ENCODE assay signal across 8 mouse cellular contexts in the genomic region with DNA sequence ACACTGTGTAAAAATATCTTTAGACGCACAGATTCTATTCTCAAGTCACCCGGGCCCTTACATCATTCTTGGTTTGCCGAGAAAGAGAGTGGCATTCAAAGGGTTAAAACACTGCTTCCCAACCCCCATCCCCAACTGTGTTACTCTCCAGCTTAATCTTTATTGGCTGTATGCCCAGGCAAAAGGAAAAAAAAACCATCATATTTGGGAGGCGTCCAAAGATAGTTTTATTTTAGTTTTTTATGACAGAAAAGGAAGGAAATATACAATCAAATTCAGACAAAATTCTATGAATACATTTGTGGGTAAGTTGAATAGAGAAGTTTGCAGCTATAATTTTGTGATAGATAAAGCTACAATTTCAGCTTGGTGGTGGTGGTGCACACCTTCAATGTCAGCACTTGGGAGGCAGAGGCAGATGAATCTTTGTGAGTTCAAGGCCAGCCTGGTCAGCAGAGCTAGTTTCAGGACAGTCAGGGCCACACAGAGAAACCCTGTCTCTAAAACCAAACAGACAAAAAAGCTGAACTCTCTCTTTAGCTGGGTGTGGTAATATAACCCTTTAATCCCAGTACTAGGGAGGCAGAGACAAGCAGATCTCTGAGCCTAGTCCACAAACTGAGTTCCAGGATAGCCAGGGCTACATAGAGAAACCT.
A peak's percentile ranks its signal among the peaks of the same experiment; 100 is the strongest.
DNase-seq lines count a peak whose midpoint lies in the region; ATAC-seq and TF ChIP-seq lines count a peak whose summit lies in the region.

No protein-coding gene starts in this region.

- H3K4me2 ChIP-seq in embryonic facial prominence, embryonic 13.5 days: no peak overlapping the region

- TF ChIP-seq CTCF in MEL (IDR thresholded peaks at IDR 0.05 in 2 of 3, conservative IDR thresholded peaks at IDR 0.05 in 1 of 3; ENCODE audit: control insufficient read depth in 1 of 3, insufficient read depth in 1 of 3, low read depth in 2 of 3, low read length in 3 of 3, poor library complexity in 1 of 3, severe bottlenecking in 1 of 3): no peak

- H3K79me2 ChIP-seq in MEL (ENCODE audit: control insufficient read depth, insufficient read depth, low read length, poor library complexity): no peaks in the 10 kb centered on the region

- H3K36me3 ChIP-seq in MEL (ENCODE audit: control insufficient read depth in 1 of 2, insufficient read depth in 2 of 2, low read length in 2 of 2): peaks cover 0 to 36% of the 10 kb centered on the region in 2 experiments; a peak in 2 of 4 replicates
- no peaks in the 10 kb centered on the region for H3K36me3 ChIP-seq in embryonic facial prominence, embryonic 13.5 days

- ATAC-seq in embryonic facial prominence, embryonic 13.5 days (ENCODE audit: insufficient number of reproducible peaks, insufficient read depth, low FRiP score, low TSS enrichment, low read depth): no peak
- ATAC-seq in erythroblast, adult 5-6 weeks (replicated peaks; ENCODE audit: low FRiP score, poor library complexity, severe bottlenecking): no peak

- 52% methylated on average over 4 of the region's 4 CpGs for WGBS in embryonic facial prominence, embryonic 13.5 days
- WGBS in large intestine, adult 2 months: 40% methylated on average over 4 of the region's 4 CpGs

- H3K27ac ChIP-seq in MEL (ENCODE audit: control insufficient read depth, low read depth, low read length): peak overlapping the region; percentile 60
- peak overlapping the region; percentile 64 for H3K27ac ChIP-seq in embryonic facial prominence, embryonic 13.5 days

- no peaks in the 10 kb centered on the region for H3K27me3 ChIP-seq in MEL (ENCODE audit: control insufficient read depth in 1 of 2, insufficient read depth in 2 of 2, low read length in 2 of 2)
- H3K27me3 ChIP-seq in embryonic facial prominence, embryonic 13.5 days: no peaks in the 10 kb centered on the region

- peak; percentile 89 to 91 for TF ChIP-seq EP300 in MEL (IDR thresholded peaks at IDR 0.05; ENCODE audit: low read depth in 1 of 2, low read length in 2 of 2)

- TF ChIP-seq POLR2A in MEL (IDR thresholded peaks at IDR 0.05; ENCODE audit: control insufficient read depth in 1 of 2, insufficient read depth in 1 of 2, low read depth in 1 of 2, low read length in 2 of 2, poor library complexity in 1 of 2): no peak

- peak; percentile 74 for DNase-seq in heart, adult 8-10 months (ENCODE audit: low spot score)
- no peak for DNase-seq in heart, adult 11 months
- DNase-seq in MEL (ENCODE audit: low read depth, low spot score): peak; percentile 88
- peak; percentile 25 for DNase-seq in large intestine, adult 2 months (ENCODE audit: low read depth, low spot score)
- DNase-seq in retina, embryonic 14.5 days (ENCODE audit: low spot score): no peak
- DNase-seq in cerebellum, postnatal 4 days (ENCODE audit: low spot score in 2 of 2): no peak

- H3K4me1 ChIP-seq in MEL (ENCODE audit: control insufficient read depth in 1 of 2, insufficient read depth in 2 of 2, low read length in 2 of 2): peaks cover 17 to 44% of the 10 kb centered on the region in 2 experiments
- peaks cover 8% of the 10 kb centered on the region; the same call in 1 of the 2 replicates for H3K4me1 ChIP-seq in embryonic facial prominence, embryonic 13.5 days

- H3K9me3 ChIP-seq in MEL (replicated peaks; ENCODE audit: insufficient read depth, low read length): no peaks in the 10 kb centered on the region
- H3K9me3 ChIP-seq in embryonic facial prominence, embryonic 13.5 days: no peaks in the 10 kb centered on the region

- no peak overlapping the region for H3K9ac ChIP-seq in MEL (ENCODE audit: control insufficient read depth, low read depth, low read length, poor library complexity, severe bottlenecking)
- H3K9ac ChIP-seq in embryonic facial prominence, embryonic 13.5 days: no peak overlapping the region

- no peak overlapping the region for H3K4me3 ChIP-seq in MEL (ENCODE audit: control insufficient read depth in 1 of 2, insufficient read depth in 1 of 2, low read depth in 2 of 2, low read length in 2 of 2)
- no peak overlapping the region for H3K4me3 ChIP-seq in embryonic facial prominence, embryonic 13.5 days

- TF ChIP-seq RAD21 in MEL (IDR thresholded peaks at IDR 0.05; ENCODE audit: low read depth, low read length): no peak

TF ChIP-seq in MEL, 35 proteins besides CTCF, POLR2A, EP300 and RAD21:
- TF ChIP-seq ELF1 (IDR thresholded peaks at IDR 0.05; ENCODE audit: low read depth, low read length): no peak
- TF ChIP-seq MEF2A (IDR thresholded peaks at IDR 0.05; ENCODE audit: extremely low read depth, insufficient replicate concordance, low read depth, low read length, poor library complexity, severe bottlenecking): peak; percentile 92
- 0 out of 2 replicates have a peak, but pooled peaks have one; percentile 25 for TF ChIP-seq MAX (IDR thresholded peaks at IDR 0.05; ENCODE audit: low read length)
- TF ChIP-seq ZKSCAN1 (IDR thresholded peaks at IDR 0.05; ENCODE audit: low read depth, low read length): peak; percentile 57; the same call in 1 of the 2 replicates
- peak; percentile 72; the same call in 1 of the 2 replicates for TF ChIP-seq BHLHE40 (IDR thresholded peaks at IDR 0.05; ENCODE audit: borderline replicate concordance, low read depth, low read length)
- TF ChIP-seq CHD2 (IDR thresholded peaks at IDR 0.05; ENCODE audit: low read length): peak; percentile 84
- TF ChIP-seq SIN3A (IDR thresholded peaks at IDR 0.05; ENCODE audit: low read length): peak; percentile 79
- TF ChIP-seq TCF12 (IDR thresholded peaks at IDR 0.05; ENCODE audit: low read depth, low read length): peak; percentile 68
- TF ChIP-seq ZNF384 (IDR thresholded peaks at IDR 0.05; ENCODE audit: low read depth, low read length): peak; percentile 97
- TF ChIP-seq ETS1 (IDR thresholded peaks at IDR 0.05; ENCODE audit: low read depth, low read length): peak; percentile 95
- peak; percentile 80 for TF ChIP-seq RCOR1 (IDR thresholded peaks at IDR 0.05; ENCODE audit: low read depth, low read length)
- no peak for TF ChIP-seq ZMIZ1 (IDR thresholded peaks at IDR 0.05; ENCODE audit: low read depth, low read length)
- peak; percentile 66; the same call in 1 of the 2 replicates for TF ChIP-seq MYC (IDR thresholded peaks at IDR 0.05; ENCODE audit: low read depth, low read length)
- peak; percentile 50; the same call in 1 of the 2 replicates for TF ChIP-seq HCFC1 (IDR thresholded peaks at IDR 0.05; ENCODE audit: low read depth, low read length)
- no peak; the same call in 1 of the 2 replicates for TF ChIP-seq KAT2A (conservative IDR thresholded peaks at IDR 0.05; ENCODE audit: low read depth, low read length)
- peak; percentile 66; the same call in 1 of the 2 replicates for TF ChIP-seq MAFK (IDR thresholded peaks at IDR 0.05; ENCODE audit: borderline replicate concordance, low read depth, low read length)
- no peak for TF ChIP-seq POLR2AphosphoS5 (IDR thresholded peaks at IDR 0.05; ENCODE audit: borderline replicate concordance, low read depth, low read length)
- TF ChIP-seq ZC3H11A (IDR thresholded peaks at IDR 0.05; ENCODE audit: low read depth, low read length): no peak
- peak; percentile 71 for TF ChIP-seq GATA1 (IDR thresholded peaks at IDR 0.05; ENCODE audit: low read depth, low read length)
- no peak for TF ChIP-seq USF1 (IDR thresholded peaks at IDR 0.05; ENCODE audit: low read depth, low read length)
- peak; percentile 55; the same call in 1 of the 2 replicates for TF ChIP-seq MYB (IDR thresholded peaks at IDR 0.05; ENCODE audit: low read depth, low read length)

Comparison
In these comparisons a context has a peak if more than half of its experiments do, and no peak if none do; other contexts are left out.
1. DNase-seq: peak in heart, adult 8-10 months (single experiment), MEL (single experiment) and large intestine, adult 2 months (single experiment); none in heart, adult 11 months (single experiment), retina, embryonic 14.5 days (single experiment) and cerebellum, postnatal 4 days (0 of 2).